Mouse (Mus musculus) left cerebral cortex, adult 6 months (tissue): ENCODE measurements around the gene Gpr62. TPM values are rescaled to one million over a fixed set of nuclear protein-coding genes. Genes with fewer than 3 reads are reported as not detected.

Source experiments
- long read RNA-seq, 2 experiments: library from polyadenylated mRNA; unstranded; transcript quantifications; one replicate each; pipeline ENCODE4 v2.0.0; 2019 to 2020
- polyA plus RNA-seq: library from polyadenylated mRNA; unstranded; fragments of <200 nt; fragmentation: Nextera tagmentation; gene quantifications from 2 replicates; pipeline ENCODE4 v1.2.3, GENCODE M21; 2021

The Gpr62 gene
- polyA plus RNA-seq = 6.8 and 13.9 TPM in 2 replicates
- long read RNA-seq, experiment 1, transcript Gpr62-201 (1 exons, 1,977 nt) = major isoform, 37 of 38 reads
- long read RNA-seq, experiment 1, partial matches to known transcripts = 0 of 38 reads
- long read RNA-seq, experiment 1, other reads (novel, unspliced or antisense) = 1 of 38 reads
- long read RNA-seq, experiment 2, transcript Gpr62-201 (1 exons, 1,977 nt) = major isoform, 20 of 20 reads
- long read RNA-seq, experiment 2, partial matches to known transcripts = 0 of 20 reads
- long read RNA-seq, experiment 2, other reads (novel, unspliced or antisense) = 0 of 20 reads

DNA sequence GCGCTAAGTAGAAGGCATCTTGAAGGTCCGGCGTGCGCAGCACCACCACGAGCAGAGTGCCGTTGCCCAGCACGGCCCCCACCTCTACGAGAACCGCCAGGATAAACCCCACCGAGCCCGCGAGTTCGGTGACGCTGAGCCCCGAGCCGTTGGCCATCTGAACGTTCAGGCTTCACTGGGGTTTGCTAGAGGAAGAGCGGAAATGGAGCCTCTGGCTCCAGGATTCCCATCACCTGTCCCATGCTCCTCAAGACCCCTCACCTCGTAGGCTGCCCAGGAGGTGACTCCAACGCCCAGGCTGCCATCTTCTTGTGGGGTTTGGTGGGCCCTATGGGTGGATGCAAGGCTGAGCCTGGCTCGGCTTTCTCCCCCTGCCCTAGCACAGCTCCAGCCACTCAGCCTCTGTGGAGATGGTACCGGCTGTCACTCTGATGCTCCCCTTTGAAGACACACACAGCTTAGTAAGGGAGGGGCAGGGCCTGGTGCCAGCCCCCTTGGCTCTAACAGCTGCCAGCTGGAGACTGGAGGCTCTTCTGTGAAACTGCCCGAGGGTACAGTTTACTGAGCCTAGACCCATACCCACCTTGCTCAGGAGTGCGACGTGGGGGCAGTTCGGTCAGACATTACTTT lies at the start of gene Gpr62:
Gene Gpr62, minus strand, starts transcription at position 368 of the 630 bp plus-strand sequence.

DNA sequence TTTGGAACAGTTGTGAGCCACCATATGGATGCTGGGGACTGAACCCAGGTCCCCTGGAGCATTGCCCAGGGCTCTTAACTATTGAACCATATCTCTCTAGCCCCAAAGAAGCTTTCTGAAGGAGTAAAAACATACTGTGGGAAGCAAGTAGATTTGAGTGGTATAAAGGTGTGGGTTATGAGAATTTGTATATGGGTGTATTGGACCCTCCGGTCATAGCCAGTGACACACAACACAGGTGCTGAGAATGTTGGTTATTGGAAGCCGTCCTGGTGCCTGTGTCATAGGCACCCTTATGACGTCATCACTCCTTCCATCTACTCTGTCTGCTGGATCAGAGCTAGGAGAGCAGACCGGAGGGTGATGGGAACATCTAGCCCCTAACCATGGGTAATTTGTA lies 48.5 kb upstream of the Gpr62 start, which contains the start of gene Iqcf5:
Gene Iqcf5, plus strand, starts transcription at position 301 of the 400 bp plus-strand sequence.

DNA sequence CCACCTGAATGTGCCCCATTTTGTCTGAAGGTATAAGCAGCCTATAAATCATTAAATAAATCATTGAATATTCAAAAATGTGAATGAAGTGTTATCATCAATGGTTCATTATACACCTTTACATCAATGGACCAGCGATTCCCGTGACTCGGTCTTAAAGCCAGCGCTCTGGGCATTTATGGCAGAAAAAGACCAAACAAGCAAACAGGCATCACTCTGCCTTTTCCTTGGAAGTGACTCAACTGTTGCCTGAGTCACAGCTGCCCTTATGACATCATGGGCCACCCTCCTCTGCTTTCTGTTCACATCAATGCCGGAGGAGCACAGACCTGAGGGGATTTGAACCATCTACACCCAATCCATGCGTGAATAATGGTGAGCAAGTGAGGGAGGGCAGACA lies 33.9 kb upstream of the Gpr62 start, which contains the start of gene Iqcf1:
Gene Iqcf1, plus strand, starts transcription at position 301 of the 400 bp plus-strand sequence.

GRCm38 (mm10) chr9:106476924-106477484 lies 11.3 kb upstream of the Gpr62 start, which contains the start of gene Parp3:
Gene Parp3, minus strand, starts transcription at chr9:106476949.

DNA sequence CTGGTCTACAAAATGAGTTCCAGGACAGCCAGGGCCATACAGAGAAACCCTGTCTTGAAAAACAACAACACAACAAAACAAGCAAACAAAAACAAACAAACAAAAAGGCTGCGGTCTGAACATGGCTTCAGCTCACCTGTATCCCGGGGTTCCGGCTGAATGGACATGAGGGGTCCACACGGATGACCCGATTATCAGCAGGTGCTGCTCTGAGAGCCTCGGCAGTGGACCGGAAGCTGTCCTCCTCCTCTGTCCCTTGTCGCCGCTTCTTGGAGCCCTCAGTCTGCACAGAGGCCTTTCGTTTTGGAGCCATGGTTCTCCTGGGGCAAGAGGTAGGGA lies 9.9 kb upstream of the Gpr62 start, which contains the start of gene Rrp9:
Gene Rrp9, plus strand, starts transcription at position 301 of the 339 bp plus-strand sequence.

DNA sequence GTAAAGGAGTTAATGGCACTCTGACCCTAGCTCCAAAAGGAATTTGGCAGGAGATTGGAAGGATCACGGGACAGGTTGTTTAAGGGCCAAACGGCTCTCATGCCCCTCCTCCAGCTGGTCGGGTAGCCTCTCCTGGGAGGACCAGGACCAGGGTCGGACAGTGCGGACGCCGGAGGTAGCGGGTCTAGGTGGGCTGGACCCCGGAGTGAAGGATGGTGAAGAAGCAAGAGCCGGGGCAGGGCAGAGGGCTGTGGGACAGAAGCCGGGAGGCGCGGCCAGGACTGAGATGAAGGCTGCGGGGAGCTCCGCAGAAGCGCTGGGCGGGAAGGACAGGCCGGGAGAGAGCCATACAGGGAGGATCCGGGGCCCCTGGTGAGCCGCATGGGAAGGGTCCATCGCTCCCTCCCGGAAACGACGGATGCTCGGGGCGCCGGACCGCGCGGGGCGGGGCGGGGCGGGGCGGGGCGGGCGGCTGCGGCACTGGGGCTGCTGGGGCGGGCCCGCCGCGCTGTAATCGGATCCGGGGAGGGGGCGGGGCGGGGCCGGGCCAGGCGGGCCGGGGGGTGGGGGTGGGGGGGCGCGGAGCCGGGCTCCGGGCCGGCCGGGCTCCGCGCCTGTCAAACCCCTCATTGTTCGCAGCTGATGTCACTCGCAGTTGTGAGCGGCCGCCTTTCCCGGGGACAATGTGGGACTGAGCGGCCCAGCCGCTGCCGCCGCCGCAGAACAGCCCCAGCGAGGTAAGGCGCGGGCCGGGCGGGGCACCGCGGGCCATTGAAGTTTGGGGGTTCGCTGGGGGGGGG lies 12.3 kb downstream of the Gpr62 start, which contains the start of gene Pcbp4:
Gene Pcbp4, plus strand, starts transcription at position 21 of the 800 bp plus-strand sequence.

DNA sequence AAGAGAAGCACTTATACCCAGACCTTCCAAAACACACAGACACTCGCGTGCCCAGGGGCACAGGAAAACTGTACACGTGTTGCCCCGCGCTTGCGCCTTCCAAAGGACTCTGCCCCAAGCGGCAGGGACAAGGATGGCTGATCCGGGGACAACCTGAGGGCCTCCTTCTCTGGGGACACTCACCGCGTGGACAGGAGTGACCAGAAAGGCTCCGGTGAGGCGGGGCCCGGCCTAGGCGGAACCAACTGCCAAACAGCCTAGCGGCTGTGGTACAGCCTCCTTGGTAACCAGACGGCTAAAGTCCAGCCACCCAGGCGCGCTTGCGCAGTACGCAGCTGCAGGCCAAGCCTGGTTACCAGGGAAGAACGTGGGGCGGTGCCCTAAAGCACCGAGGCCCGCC lies 18.4 kb downstream of the Gpr62 start, which contains the start of the genes Abhd14b and Abhd14a:
Gene Abhd14b, plus strand, starts transcription at position 112 of the 400 bp plus-strand sequence.
Gene Abhd14a, minus strand, starts transcription at position 331 of the 400 bp plus-strand sequence.

GRCm38 (mm10) chr9:106429221-106430014 lies 36.3 kb downstream of the Gpr62 start, which contains the start of gene Rpl29:
Gene Rpl29, plus strand, starts transcription at chr9:106429454.

Other genes with a start within 250 kb of the Gpr62 start
- gene Tlr9, start 243.3 kb downstream of the Gpr62 start, polyA plus RNA-seq = 0.20 and 0.25 TPM in 2 replicates
- gene Alas1, start 217.3 kb downstream of the Gpr62 start, polyA plus RNA-seq = 56.7 and 78.9 TPM in 2 replicates
- 24.8 and 33.9 TPM in 2 replicates for gene Poc1a, start 184.9 kb downstream of the Gpr62 start, polyA plus RNA-seq
- gene Dusp7, start 97.3 kb downstream of the Gpr62 start, polyA plus RNA-seq = 17.7 and 21.8 TPM in 2 replicates
- 667 and 915 TPM in 2 replicates for gene Rpl29, start 36.5 kb downstream of the Gpr62 start, polyA plus RNA-seq
- gene Acy1, start 27.6 kb downstream of the Gpr62 start, polyA plus RNA-seq = 11.2 and 11.3 TPM in 2 replicates
- 10.4 and 12.8 TPM in 2 replicates for gene Abhd14b, start 18.5 kb downstream of the Gpr62 start, polyA plus RNA-seq
- gene Abhd14a, start 18.3 kb downstream of the Gpr62 start, polyA plus RNA-seq = 61.7 and 68.7 TPM in 2 replicates
- gene Pcbp4, start 12.6 kb downstream of the Gpr62 start, polyA plus RNA-seq = 63.4 and 112 TPM in 2 replicates
- 24.7 and 25.8 TPM in 2 replicates for gene Rrp9, start 10.0 kb upstream of the Gpr62 start, polyA plus RNA-seq
- gene Parp3, start 11.0 kb upstream of the Gpr62 start, polyA plus RNA-seq = 5.1 and 5.3 TPM in 2 replicates
- not detected in 2 replicates for gene Iqcf1, start 34.0 kb upstream of the Gpr62 start, polyA plus RNA-seq
- not detected in 2 replicates for gene Iqcf5, start 48.6 kb upstream of the Gpr62 start, polyA plus RNA-seq
- not detected in 2 replicates for gene Iqcf3, start 95.7 kb upstream of the Gpr62 start, polyA plus RNA-seq
- not detected in 2 replicates for gene Iqcf4, start 105.1 kb upstream of the Gpr62 start, polyA plus RNA-seq
- not detected in 2 replicates for gene Iqcf6, start 160.6 kb upstream of the Gpr62 start, polyA plus RNA-seq
- gene Grm2, start 190.1 kb upstream of the Gpr62 start, polyA plus RNA-seq = 24.4 and 25.1 TPM in 2 replicates
- 115 and 122 TPM in 2 replicates for gene Tex264, start 220.0 kb upstream of the Gpr62 start, polyA plus RNA-seq